Mouse (Mus musculus) CD4-positive, CD25-positive, alpha-beta regulatory T cell, adult 4 months (primary cell): ENCODE data around the gene Hipk2. TPM values are rescaled to one million over a fixed set of nuclear protein-coding genes. Genes with fewer than 3 reads are reported as not detected.

Experiments
- ATAC-seq: one replicate; pipeline ENCODE4 v1.8.0; 2017
- polyA plus RNA-seq, 2 experiments: library from polyadenylated mRNA; unstranded; fragments of 100-300 nt; shearing (Covaris generic); gene quantifications; one replicate each; pipeline ENCODE4 v1.2.1; 2017

Hipk2 gene
- polyA plus RNA-seq, 2 experiments from 2014 or later: 16.1 to 16.5 TPM

- peak; percentile 18 for ATAC-seq
Measured at GRCm38 (mm10) chr6:38901636-38902035, 25.7 kb upstream of the Hipk2 start.

- ATAC-seq: peak; percentile 36
Measured at GRCm38 (mm10) chr6:38901152-38901551, 25.2 kb upstream of the Hipk2 start.

GRCm38 (mm10) chr6:38900479-38901126, 24.6 kb upstream of the Hipk2 start:
- peak; percentile 79 for ATAC-seq

- no peak for ATAC-seq
Measured at GRCm38 (mm10) chr6:38900073-38900472, 24.1 kb upstream of the Hipk2 start.

- ATAC-seq: no peak
Measured at GRCm38 (mm10) chr6:38893615-38894014, 17.6 kb upstream of the Hipk2 start.

GRCm38 (mm10) chr6:38892017-38892416, 16.1 kb upstream of the Hipk2 start:
- ATAC-seq: no peak

- ATAC-seq: no peak
Measured at GRCm38 (mm10) chr6:38889156-38889555, 13.2 kb upstream of the Hipk2 start.

- ATAC-seq: no peak
Measured at GRCm38 (mm10) chr6:38887436-38887835, 11.5 kb upstream of the Hipk2 start.

GRCm38 (mm10) chr6:38885132-38885531, 9.2 kb upstream of the Hipk2 start:
- no peak for ATAC-seq

- ATAC-seq: no peak
Measured at GRCm38 (mm10) chr6:38884482-38884881, 8.5 kb upstream of the Hipk2 start.

- ATAC-seq: no peak
Measured at GRCm38 (mm10) chr6:38882728-38883171, 6.8 kb upstream of the Hipk2 start.

- ATAC-seq: no peak
Measured at GRCm38 (mm10) chr6:38881975-38882374, 6.0 kb upstream of the Hipk2 start.

GRCm38 (mm10) chr6:38881468-38881867, 5.5 kb upstream of the Hipk2 start:
- ATAC-seq: no peak

GRCm38 (mm10) chr6:38877674-38878073, 1.7 kb upstream of the Hipk2 start:
- no peak for ATAC-seq

- peak; percentile 26 for ATAC-seq
Measured at GRCm38 (mm10) chr6:38875258-38876070, 501 bp downstream of the Hipk2 start, which contains the start of gene Tbxas1. Gene Tbxas1, plus strand, starts transcription at chr6:38875404.

- ATAC-seq: peak; percentile 35
Measured at GRCm38 (mm10) chr6:38874565-38875257, 1.3 kb downstream of the Hipk2 start.

GRCm38 (mm10) chr6:38874035-38874434, 1.9 kb downstream of the Hipk2 start:
- ATAC-seq: peak; percentile 37

- no peak for ATAC-seq
Measured at GRCm38 (mm10) chr6:38873316-38873715, 2.6 kb downstream of the Hipk2 start.

GRCm38 (mm10) chr6:38871051-38871450, 4.9 kb downstream of the Hipk2 start:
- no peak for ATAC-seq

- no peak for ATAC-seq
Measured at GRCm38 (mm10) chr6:38870070-38870469, 5.9 kb downstream of the Hipk2 start.

GRCm38 (mm10) chr6:38868974-38869373, 7.0 kb downstream of the Hipk2 start:
- ATAC-seq: no peak

- ATAC-seq: no peak
Measured at GRCm38 (mm10) chr6:38867291-38867690, 8.7 kb downstream of the Hipk2 start.

- no peak for ATAC-seq
Measured at GRCm38 (mm10) chr6:38866761-38867160, 9.2 kb downstream of the Hipk2 start.
